Mouse (Mus musculus) granulocyte monocyte progenitor cell, adult 5-6 weeks (primary cell): Measurements from ENCODE around the gene Gm44973. TPM values are rescaled to one million over a fixed set of nuclear protein-coding genes. Genes with fewer than 3 reads are reported as not detected.
"Not testable (repeated sequence)": the region's sequence is repeated elsewhere in the genome, so short reads cannot be mapped to it uniquely, and the experiment has no call there.

Experiments
- ATAC-seq: replicated peaks from 2 replicates; pipeline ENCODE4 v1.8.0; 2016; ENCODE audit warnings: mild to moderate bottlenecking, moderate TSS enrichment, inconsistent platforms; ENCODE audit not compliant: poor library complexity, severe bottlenecking
- total RNA-seq, 2 experiments: library from RNA; stranded (forward) in 1 of 2; stranded (reverse) in 1 of 2; fragments of 200-712, 200-1000 nt in 1 of 2; fragments of >200 nt in 1 of 2; fragmentation: Nextera tagmentation in 1 of 2; gene quantifications; 2 replicates each; pipeline ENCODE4 v1.2.3; 2014 to 2017

The Gm44973 gene
- total RNA-seq, 2 experiments from 2014 or later, result 7.5 TPM; not detected in 1

GRCm38 (mm10) chr7:5076931-5077330, 61.6 kb downstream of the Gm44973 start:
- no peak for ATAC-seq

DNA sequence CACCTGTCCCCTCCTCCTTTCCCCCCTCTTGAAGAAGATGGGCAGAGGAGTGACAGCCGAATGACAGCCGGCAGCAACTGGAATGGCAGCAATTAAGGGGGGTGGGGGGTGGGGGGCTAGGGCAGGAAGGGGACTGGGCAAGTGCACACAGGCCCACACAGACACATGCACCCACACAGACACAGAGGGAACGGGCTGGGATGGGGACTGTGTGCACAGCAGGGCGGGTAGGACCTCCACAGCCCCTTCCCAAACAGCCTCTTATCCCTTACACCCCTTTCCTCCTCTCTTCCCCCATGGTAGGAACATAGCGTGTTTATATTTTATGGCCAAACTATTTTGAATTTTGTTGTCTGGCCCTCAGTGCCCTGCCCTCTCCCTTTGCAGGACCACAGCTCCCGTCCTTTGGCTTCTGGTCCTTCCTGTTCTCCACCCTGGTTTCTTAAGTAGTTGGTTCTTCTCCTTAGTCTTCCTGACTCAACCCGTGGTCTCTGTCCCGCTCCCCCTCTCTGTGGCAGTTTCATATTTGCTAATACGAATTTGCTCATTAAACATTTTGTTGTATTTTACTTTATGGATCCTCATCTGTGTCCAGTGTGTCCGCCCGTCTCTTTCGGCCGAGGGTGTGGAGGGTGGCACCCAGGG, 64.2 kb downstream of the Gm44973 start:
- not testable (repeated sequence) for ATAC-seq

DNA sequence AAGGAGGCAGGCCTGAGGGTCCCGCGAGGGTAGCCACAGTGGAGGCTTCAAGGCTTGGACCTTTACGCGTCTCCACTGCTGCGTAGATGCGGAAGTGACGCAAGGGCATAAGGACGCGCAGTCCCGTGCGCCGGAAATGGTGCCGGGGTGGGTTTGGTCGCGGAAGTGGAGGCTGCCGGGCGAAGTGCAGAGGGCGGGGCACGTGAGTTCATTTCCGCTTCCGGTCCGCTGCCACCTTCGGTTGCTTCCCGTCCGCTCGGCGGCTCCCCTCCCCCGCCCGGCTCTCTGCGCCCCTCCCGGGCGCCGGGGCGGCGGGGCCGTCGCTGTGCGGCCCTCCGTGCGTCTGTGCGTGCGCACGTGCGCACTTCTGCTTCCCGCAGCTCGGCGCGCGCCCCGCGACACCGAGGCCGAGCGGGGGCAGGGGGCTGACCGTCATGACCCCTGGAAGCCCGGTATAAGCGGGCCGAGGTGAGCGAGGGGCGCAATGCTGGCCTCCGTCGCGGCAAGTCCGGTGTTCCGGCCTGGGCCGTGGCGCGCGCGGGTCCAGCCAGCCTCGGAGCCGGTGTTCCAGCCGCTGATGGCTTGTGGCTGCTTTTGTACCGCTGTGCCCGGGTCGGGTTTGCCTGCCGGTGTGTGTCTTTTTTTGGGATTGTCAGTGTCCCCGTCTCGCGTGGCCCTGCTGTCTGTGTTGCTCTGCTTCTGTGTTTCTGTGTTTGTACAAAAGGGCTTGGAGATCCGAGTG, 64.9 kb downstream of the Gm44973 start, which contains the start of gene Epn1:
Gene Epn1 (plus strand): TSS at position 226 of the 742 bp plus-strand sequence.
- ATAC-seq, result peak; percentile 92

GRCm38 (mm10) chr7:5080815-5081214, 65.5 kb downstream of the Gm44973 start:
- no peak for ATAC-seq

- ATAC-seq, result no peak
Observed at GRCm38 (mm10) chr7:5081241-5081640, 65.9 kb downstream of the Gm44973 start.

- ATAC-seq, result no peak
Observed at GRCm38 (mm10) chr7:5081939-5082338, 66.6 kb downstream of the Gm44973 start.

Other genes with a start within 250 kb of the Gm44973 start
- gene Fam71e2, start 244.2 kb upstream of the Gm44973 start, total RNA-seq (2014; fragmentation: Nextera tagmentation), result not detected in 2 replicates
- not detected in 2 replicates for gene Fam71e2, start 244.2 kb upstream of the Gm44973 start, total RNA-seq (2017)
- gene Il11, start 232.6 kb upstream of the Gm44973 start, total RNA-seq (2014; fragmentation: Nextera tagmentation), result not detected in 2 replicates
- gene Il11, start 232.6 kb upstream of the Gm44973 start, total RNA-seq (2017), result not detected in 2 replicates
- gene Tmem190, start 232.6 kb upstream of the Gm44973 start, total RNA-seq (2014; fragmentation: Nextera tagmentation), result not detected in 2 replicates
- not detected in 2 replicates for gene Tmem190, start 232.6 kb upstream of the Gm44973 start, total RNA-seq (2017)
- gene Tmem238, start 225.8 kb upstream of the Gm44973 start, total RNA-seq (2014; fragmentation: Nextera tagmentation), result 3.2 and 6.2 TPM in 2 replicates
- gene Tmem238, start 225.8 kb upstream of the Gm44973 start, total RNA-seq (2017), result 4.6 and 7.6 TPM in 2 replicates
- gene Rpl28, start 222.6 kb upstream of the Gm44973 start, total RNA-seq (2014; fragmentation: Nextera tagmentation), result 1,827 and 2,944 TPM in 2 replicates
- gene Rpl28, start 222.6 kb upstream of the Gm44973 start, total RNA-seq (2017), result 828 and 1,139 TPM in 2 replicates
- gene Ube2s, start 202.9 kb upstream of the Gm44973 start, total RNA-seq (2014; fragmentation: Nextera tagmentation), result 236 and 240 TPM in 2 replicates
- 230 and 245 TPM in 2 replicates for gene Ube2s, start 202.9 kb upstream of the Gm44973 start, total RNA-seq (2017)
- gene Shisa7, start 170.8 kb upstream of the Gm44973 start, total RNA-seq (2014; fragmentation: Nextera tagmentation), result not detected in 2 replicates
- not detected in 2 replicates for gene Shisa7, start 170.8 kb upstream of the Gm44973 start, total RNA-seq (2017)
- 11.8 and 13.2 TPM in 2 replicates for gene Isoc2b, start 145.2 kb upstream of the Gm44973 start, total RNA-seq (2014; fragmentation: Nextera tagmentation)
- gene Isoc2b, start 145.2 kb upstream of the Gm44973 start, total RNA-seq (2017), result 43.0 and 72.6 TPM in 2 replicates
- gene Isoc2a, start 138.3 kb upstream of the Gm44973 start, total RNA-seq (2014; fragmentation: Nextera tagmentation), result 5.3 and 7.9 TPM in 2 replicates
- 7.9 and 10.7 TPM in 2 replicates for gene Isoc2a, start 138.3 kb upstream of the Gm44973 start, total RNA-seq (2017)
- not detected in 2 replicates for gene Gm36210, start 109.0 kb upstream of the Gm44973 start, total RNA-seq (2014; fragmentation: Nextera tagmentation)
- gene Gm36210, start 109.0 kb upstream of the Gm44973 start, total RNA-seq (2017), result not detected in 2 replicates
- 4.6 and 7.7 TPM in 2 replicates for gene Zfp628, start 100.3 kb upstream of the Gm44973 start, total RNA-seq (2014; fragmentation: Nextera tagmentation)
- gene Zfp628, start 100.3 kb upstream of the Gm44973 start, total RNA-seq (2017), result 1.0 and 1.2 TPM in 2 replicates
- gene Nat14, start 93.5 kb upstream of the Gm44973 start, total RNA-seq (2014; fragmentation: Nextera tagmentation), result 1.4 TPM in 1 of 2 replicates, not detected in the other
- not detected in 2 replicates for gene Nat14, start 93.5 kb upstream of the Gm44973 start, total RNA-seq (2017)
- gene Ssc5d, start 89.7 kb upstream of the Gm44973 start, total RNA-seq (2014; fragmentation: Nextera tagmentation), result not detected in 2 replicates
- 0.05 TPM in 1 of 2 replicates, not detected in the other for gene Ssc5d, start 89.7 kb upstream of the Gm44973 start, total RNA-seq (2017)
- not detected in 2 replicates for gene Sbk2, start 51.1 kb upstream of the Gm44973 start, total RNA-seq (2014; fragmentation: Nextera tagmentation)
- gene Sbk2, start 51.1 kb upstream of the Gm44973 start, total RNA-seq (2017), result not detected in 2 replicates
- gene Sbk3, start 44.3 kb upstream of the Gm44973 start, total RNA-seq (2014; fragmentation: Nextera tagmentation), result not detected in 2 replicates
- not detected in 2 replicates for gene Sbk3, start 44.3 kb upstream of the Gm44973 start, total RNA-seq (2017)
- gene Zfp579, start 19.3 kb upstream of the Gm44973 start, total RNA-seq (2014; fragmentation: Nextera tagmentation), result 10.0 and 14.1 TPM in 2 replicates
- gene Zfp579, start 19.3 kb upstream of the Gm44973 start, total RNA-seq (2017), result 2.3 and 11.2 TPM in 2 replicates
- gene Zfp524, start 1.1 kb upstream of the Gm44973 start, total RNA-seq (2014; fragmentation: Nextera tagmentation), result 23.3 and 30.7 TPM in 2 replicates
- 8.5 and 9.3 TPM in 2 replicates for gene Zfp524, start 1.1 kb upstream of the Gm44973 start, total RNA-seq (2017)
- gene Fiz1, start 799 bp upstream of the Gm44973 start, total RNA-seq (2014; fragmentation: Nextera tagmentation), result 27.4 and 33.9 TPM in 2 replicates
- 15.6 and 23.4 TPM in 2 replicates for gene Fiz1, start 799 bp upstream of the Gm44973 start, total RNA-seq (2017)
- gene Zfp865, start 4.9 kb downstream of the Gm44973 start, total RNA-seq (2014; fragmentation: Nextera tagmentation), result 15.2 and 18.2 TPM in 2 replicates
- gene Zfp865, start 4.9 kb downstream of the Gm44973 start, total RNA-seq (2017), result 8.4 and 11.2 TPM in 2 replicates
- 1.8 TPM in 1 of 2 replicates, not detected in the other for gene Ccdc106, start 5.1 kb downstream of the Gm44973 start, total RNA-seq (2014; fragmentation: Nextera tagmentation)
- not detected in 2 replicates for gene Ccdc106, start 5.1 kb downstream of the Gm44973 start, total RNA-seq (2017)
- not detected in 2 replicates for gene 4632433K11Rik, start 18.6 kb downstream of the Gm44973 start, total RNA-seq (2014; fragmentation: Nextera tagmentation)
- gene 4632433K11Rik, start 18.6 kb downstream of the Gm44973 start, total RNA-seq (2017), result 0.57 and 1.2 TPM in 2 replicates
- 0.28 and 0.54 TPM in 2 replicates for gene Zfp784, start 22.9 kb downstream of the Gm44973 start, total RNA-seq (2014; fragmentation: Nextera tagmentation)
- gene Zfp784, start 22.9 kb downstream of the Gm44973 start, total RNA-seq (2017), result 0.98 and 1.1 TPM in 2 replicates
- gene Zfp580, start 36.0 kb downstream of the Gm44973 start, total RNA-seq (2014; fragmentation: Nextera tagmentation), result 1.3 and 7.3 TPM in 2 replicates
- gene Zfp580, start 36.0 kb downstream of the Gm44973 start, total RNA-seq (2017), result 1.2 and 1.3 TPM in 2 replicates
- gene U2af2, start 46.6 kb downstream of the Gm44973 start, total RNA-seq (2014; fragmentation: Nextera tagmentation), result 204 and 227 TPM in 2 replicates
- gene U2af2, start 46.6 kb downstream of the Gm44973 start, total RNA-seq (2017), result 253 and 265 TPM in 2 replicates
- 56.6 and 57.4 TPM in 2 replicates for gene Epn1, start 64.7 kb downstream of the Gm44973 start, total RNA-seq (2014; fragmentation: Nextera tagmentation)
- 34.4 and 62.6 TPM in 2 replicates for gene Epn1, start 64.7 kb downstream of the Gm44973 start, total RNA-seq (2017)
- not detected in 2 replicates for gene Rfpl4, start 101.5 kb downstream of the Gm44973 start, total RNA-seq (2014; fragmentation: Nextera tagmentation)
- gene Rfpl4, start 101.5 kb downstream of the Gm44973 start, total RNA-seq (2017), result not detected in 2 replicates
- gene Rasl2-9, start 110.5 kb downstream of the Gm44973 start, total RNA-seq (2014; fragmentation: Nextera tagmentation), result 2.0 TPM in 1 of 2 replicates, not detected in the other
- gene Rasl2-9, start 110.5 kb downstream of the Gm44973 start, total RNA-seq (2017), result not detected in 2 replicates
- gene Vmn1r55, start 134.2 kb downstream of the Gm44973 start, total RNA-seq (2014; fragmentation: Nextera tagmentation), result not detected in 2 replicates
- gene Vmn1r55, start 134.2 kb downstream of the Gm44973 start, total RNA-seq (2017), result not detected in 2 replicates
- gene Vmn1r56, start 181.3 kb downstream of the Gm44973 start, total RNA-seq (2014; fragmentation: Nextera tagmentation), result not detected in 2 replicates
- not detected in 2 replicates for gene Vmn1r56, start 181.3 kb downstream of the Gm44973 start, total RNA-seq (2017)
- not detected in 2 replicates for gene Vmn1r57, start 203.0 kb downstream of the Gm44973 start, total RNA-seq (2014; fragmentation: Nextera tagmentation)
- not detected in 2 replicates for gene Vmn1r57, start 203.0 kb downstream of the Gm44973 start, total RNA-seq (2017)